Comparison of ENCODE assay signal across 8 mouse cellular contexts in the genomic region with DNA sequence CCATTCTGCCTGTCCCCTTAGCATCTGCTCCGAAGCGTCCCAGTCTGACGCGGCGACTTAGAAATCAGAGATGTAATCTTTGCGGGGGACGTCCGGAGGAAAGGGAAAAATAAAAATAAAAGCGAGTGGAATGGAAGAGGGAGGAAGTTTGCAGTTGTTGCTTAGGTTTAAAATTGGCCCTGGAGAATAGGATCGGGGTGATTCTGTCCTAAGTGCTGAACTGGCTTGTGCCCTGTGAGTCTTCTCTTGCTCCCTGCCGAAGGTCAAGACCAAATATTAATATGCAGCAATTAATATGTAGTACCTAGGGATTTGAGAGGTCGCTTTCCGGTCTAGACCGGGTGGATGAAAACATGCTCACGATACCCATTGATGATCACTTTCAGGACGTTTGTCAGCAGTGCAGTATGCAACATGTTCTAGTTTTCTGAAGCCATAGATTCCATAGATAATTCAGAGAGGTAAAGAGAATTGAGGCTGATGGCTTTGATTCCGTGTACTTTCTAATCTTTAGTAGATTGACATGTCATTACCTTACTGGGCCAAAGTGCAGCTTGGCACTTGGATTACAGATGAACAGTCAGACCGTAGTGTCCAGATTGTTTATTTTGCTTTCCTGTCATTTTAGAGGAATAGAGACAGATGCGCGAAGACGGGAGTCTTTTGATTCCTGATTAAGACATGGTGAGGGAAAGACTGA. TPM values are rescaled to one million over a fixed set of nuclear protein-coding genes. Genes with fewer than 3 reads are reported as not detected.
DNase-seq lines count a peak whose midpoint lies in the region; ATAC-seq and TF ChIP-seq lines count a peak whose summit lies in the region.

No protein-coding gene starts in this region.

- H3K4me3 ChIP-seq in kidney, postnatal 0 days (replicated peaks; ENCODE audit: low read depth, low read length) = peak overlapping the region; percentile 92
- peak overlapping the region; percentile 74 for H3K4me3 ChIP-seq in heart, embryonic 16.5 days (ENCODE audit: low read length)
- peak overlapping the region; percentile 91 for H3K4me3 ChIP-seq in macrophage (ENCODE audit: inconsistent target)

- peak overlapping the region; percentile 79 for H3K9ac ChIP-seq in kidney, postnatal 0 days (ENCODE audit: low read depth, low read length)
- H3K9ac ChIP-seq in heart, embryonic 16.5 days (ENCODE audit: low read length) = peak overlapping the region; percentile 89

- no peaks in the 10 kb centered on the region for H3K9me3 ChIP-seq in kidney, postnatal 0 days (replicated peaks; ENCODE audit: low read length)
- H3K9me3 ChIP-seq in heart, embryonic 16.5 days (replicated peaks; ENCODE audit: control insufficient read depth, low read length) = no peaks in the 10 kb centered on the region

- H3K4me1 ChIP-seq in kidney, postnatal 0 days (replicated peaks; ENCODE audit: insufficient read depth, low read length) = peaks cover 11% of the 10 kb centered on the region
- peaks cover 17% of the 10 kb centered on the region for H3K4me1 ChIP-seq in heart, embryonic 16.5 days (ENCODE audit: control insufficient read depth, insufficient read depth, low read length)

- peaks cover 54% of the 10 kb centered on the region for H3K79me2 ChIP-seq in macrophage (ENCODE audit: inconsistent target)

- H3K36me3 ChIP-seq in kidney, postnatal 0 days (ENCODE audit: insufficient read depth, low read length) = no peaks in the 10 kb centered on the region
- 0 out of 2 replicates have a peak, but pooled peaks cover 2% of the 10 kb centered on the region for H3K36me3 ChIP-seq in heart, embryonic 16.5 days (ENCODE audit: control insufficient read depth, insufficient read depth)
- H3K36me3 ChIP-seq in macrophage (ENCODE audit: inconsistent target) = no peaks in the 10 kb centered on the region

- no peak for TF ChIP-seq CTCF in kidney, postnatal 0 days (IDR thresholded peaks at IDR 0.05; ENCODE audit: low read depth)

- 5% methylated on average over 21 of the region's 21 CpGs for WGBS in kidney, postnatal 0 days
- 6% methylated on average over 21 of the region's 21 CpGs for WGBS in heart, embryonic 16.5 days
- 13% methylated on average over 21 of the region's 21 CpGs for WGBS in macrophage (ENCODE audit: missing documents)

- ATAC-seq in kidney, postnatal 0 days (replicated peaks; ENCODE audit: low FRiP score, low read depth) = peak; percentile 3; the same call in 1 of the 2 replicates
- peak; percentile 1; the same call in 1 of the 2 replicates for ATAC-seq in heart, embryonic 16.5 days (replicated peaks; ENCODE audit: extremely low read depth, insufficient read depth, low FRiP score)

- peak overlapping the region; percentile 89 for H3K27ac ChIP-seq in kidney, postnatal 0 days
- peak overlapping the region; percentile 92 for H3K27ac ChIP-seq in heart, embryonic 16.5 days (ENCODE audit: low read length)
- peak overlapping the region; percentile 38 for H3K27ac ChIP-seq in macrophage

- DNase-seq in kidney, postnatal 0 days (ENCODE audit: low spot score) = no peak
- no peak for DNase-seq in kidney, postnatal 10 days
- peak; percentile 50 for DNase-seq in adipocyte (ENCODE audit: low spot score)
- no peak for DNase-seq in B cell, adult 2 months
- DNase-seq in cerebellum, postnatal 14 days = no peak
- no peak for DNase-seq in urinary bladder, postnatal 10 days (ENCODE audit: low spot score)

- H3K4me2 ChIP-seq in kidney, postnatal 0 days (ENCODE audit: low read length) = peak overlapping the region; percentile 85
- H3K4me2 ChIP-seq in heart, embryonic 16.5 days (ENCODE audit: low read depth, low read length) = peak overlapping the region; percentile 81

- H3K27me3 ChIP-seq in kidney, postnatal 0 days (ENCODE audit: insufficient read depth, low read length) = no peaks in the 10 kb centered on the region
- H3K27me3 ChIP-seq in heart, embryonic 16.5 days (ENCODE audit: control insufficient read depth, insufficient read depth, low read length) = no peaks in the 10 kb centered on the region

RNA-seq across cellular contexts. Expression of gene Lysmd3, which starts 0.7 kb away (rescaled TPM):
- 22.4 and 22.5 TPM in 2 replicates for polyA plus RNA-seq in kidney, postnatal 0 days (2015; fragmentation: Nextera tagmentation; extraction: Ambion mirVana)
- 20.4 and 21.1 TPM in 2 replicates for polyA plus RNA-seq in heart, embryonic 16.5 days (2015; fragmentation: Nextera tagmentation; extraction: Ambion mirVana)
- total RNA-seq in macrophage (2018; cell fraction: chromatin; rRNA removed) = 10 to 100 TPM in 11 of 26 experiments, 1 to 10 TPM in 15; 1.3 to 18.4 (median 8.4) TPM
- 10 to 100 TPM in 24 of 26 experiments, 1 to 10 TPM in 2; 8.2 to 20.1 (median 13.6) TPM for total RNA-seq in macrophage (2018; cell fraction: cytosol; rRNA removed)
- total RNA-seq in macrophage (2018; cell fraction: nucleus; rRNA removed) = 10 to 100 TPM in 17 of 26 experiments, 1 to 10 TPM in 9; 3.0 to 33.3 (median 12.2) TPM
- polyA plus RNA-seq in macrophage (2018) = 8.4 to 14.0 TPM (median 9.2 TPM) in 3 replicates

RNA-seq across cellular contexts. Expression of gene Adgrv1, which starts 25.2 kb away (rescaled TPM):
- polyA plus RNA-seq in kidney, postnatal 0 days (2015; fragmentation: Nextera tagmentation; extraction: Ambion mirVana) = 2.7 and 3.2 TPM in 2 replicates
- polyA plus RNA-seq in heart, embryonic 16.5 days (2015; fragmentation: Nextera tagmentation; extraction: Ambion mirVana) = 0.81 and 0.97 TPM in 2 replicates
- under 1 TPM in 3 of 26 experiments, not detected in 23; 0.08 to 0.35 (median 0.11) TPM for total RNA-seq in macrophage (2018; cell fraction: chromatin; rRNA removed)
- under 1 TPM in 21 of 26 experiments, not detected in 5; 0.04 to 0.47 (median 0.14) TPM for total RNA-seq in macrophage (2018; cell fraction: cytosol; rRNA removed)
- under 1 TPM in 2 of 26 experiments, not detected in 24; 0.17 to 0.44 TPM for total RNA-seq in macrophage (2018; cell fraction: nucleus; rRNA removed)
- polyA plus RNA-seq in macrophage (2018) = not detected in 3 replicates

RNA-seq across cellular contexts. Expression of gene Polr3g, which starts 52.6 kb away (rescaled TPM):
- polyA plus RNA-seq in kidney, postnatal 0 days (2015; fragmentation: Nextera tagmentation; extraction: Ambion mirVana) = 7.8 and 8.1 TPM in 2 replicates
- 14.1 and 14.9 TPM in 2 replicates for polyA plus RNA-seq in heart, embryonic 16.5 days (2015; fragmentation: Nextera tagmentation; extraction: Ambion mirVana)
- total RNA-seq in macrophage (2018; cell fraction: chromatin; rRNA removed) = 10 to 100 TPM in 1 of 26 experiments, 1 to 10 TPM in 18, under 1 TPM in 6, not detected in 1; 0.25 to 11.1 (median 2.9) TPM
- total RNA-seq in macrophage (2018; cell fraction: cytosol; rRNA removed) = 1 to 10 TPM; 1.2 to 7.2 (median 3.0) TPM
- 10 to 100 TPM in 1 of 26 experiments, 1 to 10 TPM in 21, under 1 TPM in 4; 0.51 to 11.6 (median 2.7) TPM for total RNA-seq in macrophage (2018; cell fraction: nucleus; rRNA removed)
- 3.6 to 12.2 TPM (median 8.5 TPM) in 3 replicates for polyA plus RNA-seq in macrophage (2018)

RNA-seq across cellular contexts. Expression of gene Mblac2, which starts 52.9 kb away (rescaled TPM):
- polyA plus RNA-seq in kidney, postnatal 0 days (2015; fragmentation: Nextera tagmentation; extraction: Ambion mirVana) = 8.7 and 9.7 TPM in 2 replicates
- 8.5 and 9.3 TPM in 2 replicates for polyA plus RNA-seq in heart, embryonic 16.5 days (2015; fragmentation: Nextera tagmentation; extraction: Ambion mirVana)
- 1 to 10 TPM in 19 of 26 experiments, under 1 TPM in 6, not detected in 1; 0.27 to 9.7 (median 3.7) TPM for total RNA-seq in macrophage (2018; cell fraction: chromatin; rRNA removed)
- total RNA-seq in macrophage (2018; cell fraction: cytosol; rRNA removed) = 1 to 10 TPM; 1.3 to 6.7 (median 4.3) TPM
- 10 to 100 TPM in 3 of 26 experiments, 1 to 10 TPM in 21, under 1 TPM in 2; 0.79 to 12.0 (median 3.6) TPM for total RNA-seq in macrophage (2018; cell fraction: nucleus; rRNA removed)
- 4.7 to 8.1 TPM (median 5.0 TPM) in 3 replicates for polyA plus RNA-seq in macrophage (2018)

Comparison
In these comparisons a context has a peak if more than half of its experiments do, and no peak if none do; other contexts are left out.
1. H3K27ac ChIP-seq: peak in every context shown above with its lines; median percentile 92 in heart, embryonic 16.5 days; 89 in kidney, postnatal 0 days; 38 in macrophage.